Comparison of ENCODE assay signal across 8 mouse cellular contexts in the genomic region with DNA sequence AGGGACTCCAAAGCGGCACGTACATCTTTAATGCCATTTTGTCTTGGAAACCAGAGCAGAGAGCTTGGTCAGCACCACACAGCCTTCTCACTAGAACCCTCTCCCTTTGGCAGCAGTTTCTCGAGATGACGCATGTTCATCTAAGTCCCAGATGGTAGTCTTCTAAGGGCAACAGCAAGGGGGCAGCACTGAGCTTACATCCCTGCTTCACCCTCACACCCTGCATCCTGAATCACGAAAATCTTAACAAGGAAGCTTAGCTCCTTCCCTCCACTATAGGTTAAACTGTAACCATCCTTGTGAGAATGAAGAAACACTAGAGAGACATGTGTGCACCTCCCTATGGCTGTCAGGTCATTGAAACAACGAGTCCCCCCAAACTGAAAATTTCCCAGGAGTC.
A peak's percentile ranks its signal among the peaks of the same experiment; 100 is the strongest.
DNase-seq lines count a peak whose midpoint lies in the region; ATAC-seq and TF ChIP-seq lines count a peak whose summit lies in the region.
"Had no signal": no experiment of that assay in that cellular context is flagged by ENCODE, and none has a peak within 500 bp of the region (broad histone marks: within the 10 kb centered on the region; RNA-seq: fewer than 3 reads in every experiment).

No protein-coding gene starts in this region.

- 34% methylated on average over 6 of the region's 6 CpGs for WGBS in limb, embryonic 11.5 days
- 36% methylated on average over 6 of the region's 6 CpGs for WGBS in stomach, postnatal 0 days

- no peak overlapping the region for H3K27ac ChIP-seq in limb, embryonic 11.5 days (replicated peaks; ENCODE audit: low read depth, low read length)
- H3K27ac ChIP-seq in stomach, postnatal 0 days (replicated peaks): no peak overlapping the region
- H3K27ac ChIP-seq: neural tube, embryonic 12.5 days had no signal

- H3K36me3 ChIP-seq in limb, embryonic 11.5 days (ENCODE audit: control insufficient read depth, insufficient read depth, low read length): no peaks in the 10 kb centered on the region
- no peaks in the 10 kb centered on the region for H3K36me3 ChIP-seq in stomach, postnatal 0 days (ENCODE audit: control insufficient read depth, insufficient read depth, low read length)
- H3K36me3 ChIP-seq: neural tube, embryonic 12.5 days had no signal

- peak; percentile 75 for TF ChIP-seq CTCF in stomach, postnatal 0 days (IDR thresholded peaks at IDR 0.05; ENCODE audit: low read depth)

- H3K27me3 ChIP-seq in limb, embryonic 11.5 days (ENCODE audit: control insufficient read depth, insufficient read depth, low read length): no peaks in the 10 kb centered on the region
- H3K27me3 ChIP-seq in stomach, postnatal 0 days (ENCODE audit: control insufficient read depth, insufficient read depth, low read length): no peaks in the 10 kb centered on the region
- H3K27me3 ChIP-seq: neural tube, embryonic 12.5 days had no signal

- H3K9me3 ChIP-seq in limb, embryonic 11.5 days (ENCODE audit: control insufficient read depth, low read length): no peaks in the 10 kb centered on the region
- no peaks in the 10 kb centered on the region for H3K9me3 ChIP-seq in stomach, postnatal 0 days (ENCODE audit: control insufficient read depth, low read length)
- H3K9me3 ChIP-seq: neural tube, embryonic 12.5 days had no signal

- peak; percentile 18 for DNase-seq in ovary, postnatal 36 days (ENCODE audit: low spot score)
- DNase-seq in ovary, adult 18-20 months (ENCODE audit: low spot score): no peak
- peak; percentile 63 for DNase-seq in adrenal gland, postnatal 14 days
- DNase-seq in embryo, embryonic 10 days (ENCODE audit: low spot score): peak; percentile 83
- peak; percentile 7 to 34 for DNase-seq in kidney, adult 8-10 months
- DNase-seq in limb, embryonic 11.5 days (ENCODE audit: low spot score): peak; percentile 74
- peak; percentile 49 for DNase-seq in stomach, postnatal 0 days (ENCODE audit: low spot score)

- no peak for TF ChIP-seq EP300 in stomach, postnatal 0 days (optimal IDR thresholded peaks at IDR 0.05)

- no peak for ATAC-seq in limb, embryonic 11.5 days (ENCODE audit: insufficient number of reproducible peaks, low FRiP score, low TSS enrichment, low read depth)
- no peak for ATAC-seq in stomach, postnatal 0 days (ENCODE audit: low FRiP score, low TSS enrichment)

- H3K4me2 ChIP-seq in limb, embryonic 11.5 days (ENCODE audit: low read depth, severe bottlenecking): no peak overlapping the region
- no peak overlapping the region for H3K4me2 ChIP-seq in stomach, postnatal 0 days (replicated peaks; ENCODE audit: low read depth)
- H3K4me2 ChIP-seq: neural tube, embryonic 12.5 days had no signal

- no peak overlapping the region for H3K4me3 ChIP-seq in limb, embryonic 11.5 days (ENCODE audit: low read depth, low read length)
- H3K4me3 ChIP-seq in stomach, postnatal 0 days (ENCODE audit: low read depth, low read length): no peak overlapping the region
- H3K4me3 ChIP-seq: neural tube, embryonic 12.5 days had no signal

- no peaks in the 10 kb centered on the region for H3K4me1 ChIP-seq in limb, embryonic 11.5 days (ENCODE audit: control insufficient read depth, insufficient read depth, low read length)
- no peaks in the 10 kb centered on the region for H3K4me1 ChIP-seq in stomach, postnatal 0 days (replicated peaks; ENCODE audit: control insufficient read depth, insufficient read depth)
- H3K4me1 ChIP-seq: neural tube, embryonic 12.5 days had no signal

- H3K9ac ChIP-seq in limb, embryonic 11.5 days (ENCODE audit: low read length): no peak overlapping the region
- H3K9ac ChIP-seq in stomach, postnatal 0 days (ENCODE audit: low read length): no peak overlapping the region
- H3K9ac ChIP-seq: neural tube, embryonic 12.5 days had no signal
